Mouse (Mus musculus) liver, embryonic 14.5 days (tissue): ENCODE measurements around the gene Psmd5.

Experiments used
- CTCF ChIP-seq: IDR thresholded peaks from 2 replicates; pipeline ENCODE4 v1.5.1; 2016; ENCODE audit warnings: antibody characterized with exemption, low read depth, control low read depth
- EP300 ChIP-seq: IDR thresholded peaks from 2 replicates; pipeline ENCODE4 v1.6.1; 2016; ENCODE audit warnings: antibody characterized with exemption, low read depth

DNA sequence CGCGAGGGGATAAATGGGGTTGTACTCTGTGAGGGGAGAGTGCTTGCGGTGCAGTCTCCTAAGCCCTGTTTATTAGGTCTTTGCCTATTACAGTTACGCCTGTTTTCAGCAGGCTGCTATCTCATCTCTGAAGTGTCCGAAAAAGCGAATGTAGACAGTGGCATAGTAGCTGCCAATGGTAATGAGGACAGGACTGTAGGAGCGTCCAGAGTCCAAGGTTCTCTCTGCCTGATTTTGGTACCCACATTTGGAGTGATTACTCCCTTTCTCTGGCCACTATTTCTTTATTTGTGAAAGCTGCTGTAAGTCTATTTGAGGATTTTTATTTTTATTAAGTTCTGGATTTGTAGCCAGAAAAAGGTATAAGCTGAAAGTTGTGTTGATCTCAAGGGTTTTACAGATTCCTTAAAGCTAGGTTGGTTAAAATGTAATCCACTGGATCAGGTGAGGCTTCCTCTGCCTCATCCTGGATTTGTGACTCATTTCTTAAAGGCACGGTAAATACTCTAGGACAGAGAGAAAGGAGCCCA is at the start of gene Psmd5:
- TF ChIP-seq CTCF (no peak), EP300 (no peak)
